Mouse (Mus musculus) liver, adult (tissue): ENCODE measurements around the gene Rxylt1.

ENCODE experiments used
- GATA4 ChIP-seq: IDR thresholded peaks from 2 replicates; pipeline ENCODE4 v1.6.1; 2014; ENCODE audit warnings: mild to moderate bottlenecking, low read length; ENCODE audit not compliant: insufficient replicate concordance

The Rxylt1 gene

DNA sequence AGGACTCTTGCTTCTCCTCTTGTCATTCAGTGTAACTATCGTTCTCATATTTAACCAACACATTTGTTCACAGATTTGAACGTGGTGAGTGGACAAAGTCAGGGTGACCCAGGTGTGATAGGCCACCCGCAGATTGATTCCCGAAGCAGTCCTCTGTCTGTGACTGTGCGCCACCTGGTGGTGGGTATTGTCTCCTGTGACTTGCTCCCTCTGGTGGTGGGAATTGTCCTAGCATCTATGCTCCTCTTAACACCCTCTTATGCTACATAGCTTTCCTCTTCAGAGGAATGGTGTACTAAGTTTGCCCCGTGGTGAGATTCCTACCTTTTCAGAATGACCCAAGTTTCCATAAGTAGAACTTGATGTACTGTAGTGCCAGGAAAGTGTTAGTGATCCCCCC is 45.3 kb downstream of the Rxylt1 start:
- TF ChIP-seq GATA4: no peak

DNA sequence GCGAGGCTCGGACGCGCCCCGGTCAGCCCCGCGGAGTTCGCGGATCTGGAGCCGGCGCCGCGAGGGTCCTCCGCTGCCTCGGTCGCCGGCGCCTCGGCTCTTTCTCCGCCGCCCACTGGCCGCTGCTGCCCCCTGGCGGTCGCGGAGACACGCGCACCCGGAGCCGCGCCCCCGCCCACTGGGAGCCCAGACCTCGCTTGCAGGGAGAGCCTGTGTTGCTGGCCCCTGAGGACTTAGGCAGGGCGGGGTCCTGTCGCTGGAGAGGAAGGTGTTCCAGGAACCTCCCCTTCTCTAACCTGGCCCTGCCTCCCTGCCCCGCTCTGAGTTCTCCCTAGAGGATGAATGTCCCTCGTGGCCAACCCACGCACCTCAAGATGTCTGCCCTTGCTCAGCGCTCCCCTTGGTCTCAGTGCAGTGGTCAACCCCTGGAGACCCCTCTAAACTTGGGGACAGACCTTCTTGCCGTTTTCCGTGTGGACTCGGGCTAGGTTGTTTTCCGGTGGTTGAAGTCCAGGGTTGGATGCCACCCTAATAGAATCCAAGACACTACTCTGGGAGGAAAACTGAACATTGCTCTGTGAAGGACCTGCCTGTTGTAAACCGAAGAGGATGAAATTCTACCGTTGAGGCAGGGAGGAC is 49.3 kb downstream of the Rxylt1 start:
- no peak for TF ChIP-seq GATA4

DNA sequence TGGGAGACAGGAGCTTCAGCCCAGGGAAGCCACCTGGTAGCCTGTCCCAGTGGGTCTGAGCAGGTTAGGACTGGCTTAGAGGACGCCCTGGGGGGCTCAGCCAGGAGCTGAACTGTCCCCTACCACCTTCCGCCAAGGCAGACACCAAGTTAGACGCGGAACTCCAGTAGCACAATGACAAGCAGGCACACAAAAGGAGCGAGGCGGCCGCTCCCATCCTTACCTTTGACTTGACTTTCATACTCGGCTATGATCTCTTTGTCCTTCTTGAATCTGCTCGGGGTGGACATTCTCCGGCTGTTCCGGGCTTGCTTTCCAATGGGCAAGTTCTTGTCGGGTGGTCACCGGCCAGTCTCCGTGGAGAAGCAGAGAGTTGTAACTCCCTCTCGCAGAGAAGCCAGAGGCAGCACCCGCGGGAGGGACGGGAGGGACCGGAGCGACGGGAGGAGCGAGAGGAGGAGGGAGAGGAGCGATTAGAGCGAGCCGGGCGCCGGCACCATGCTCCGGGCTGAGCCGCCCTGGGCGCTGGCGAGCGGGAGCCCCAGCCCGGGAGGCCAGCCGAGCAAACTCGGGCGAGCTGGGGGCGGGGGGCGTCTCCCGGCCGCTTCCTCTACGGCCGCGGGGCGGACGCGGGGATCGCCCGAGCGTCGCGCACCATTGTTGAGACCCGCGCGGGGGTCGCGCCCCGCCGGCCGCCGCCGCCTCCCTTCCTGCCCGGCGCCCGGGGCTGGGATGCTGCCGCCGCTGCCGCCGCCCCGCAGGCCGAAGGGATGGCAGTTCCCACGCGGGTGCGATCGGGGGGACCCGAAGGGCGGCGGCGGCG is 50.1 kb downstream of the Rxylt1 start, which contains the start of gene Srgap1:
Gene Srgap1 (minus strand): TSS at position 412 of the 823 bp plus-strand sequence.
- peak; percentile 14; the same call in 1 of the 2 replicates for TF ChIP-seq GATA4

DNA sequence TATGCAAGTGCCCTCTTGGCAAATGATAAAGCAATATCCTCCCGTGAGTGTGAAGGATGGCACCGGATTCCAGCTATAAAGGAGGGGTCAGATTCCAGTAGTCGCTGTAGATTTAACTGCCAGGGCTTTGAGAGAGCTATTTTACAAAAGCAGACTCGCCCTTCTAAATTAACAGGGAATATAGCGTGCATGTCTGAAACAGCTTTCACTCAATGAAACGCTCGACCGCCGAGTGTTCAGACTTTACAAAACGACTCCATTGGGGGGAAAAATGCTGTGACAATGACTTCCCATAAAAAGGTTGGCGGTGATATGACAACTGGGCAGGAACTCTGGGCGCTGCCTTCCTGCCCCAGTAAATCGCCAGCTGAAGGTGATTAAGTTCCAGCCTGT is 50.7 kb downstream of the Rxylt1 start:
- no peak for TF ChIP-seq GATA4

DNA sequence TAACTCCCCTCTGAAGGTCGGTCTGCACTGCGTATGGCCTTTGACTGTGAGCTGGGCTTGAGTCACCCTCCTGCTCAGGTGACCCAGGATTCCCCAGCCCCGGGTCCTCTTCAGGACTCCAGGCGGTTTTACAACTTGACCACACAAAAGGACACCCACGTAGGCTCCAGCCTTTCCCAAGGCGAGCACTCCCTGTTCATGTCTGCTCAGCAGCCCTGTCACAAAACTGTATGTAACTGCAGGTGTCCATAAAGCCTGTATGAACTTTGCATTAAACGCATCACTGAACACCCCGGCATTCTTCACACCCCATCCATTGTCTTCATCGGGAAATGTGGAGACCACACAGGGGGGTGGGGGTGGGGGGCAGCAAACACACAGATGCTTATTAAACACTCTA is 51.2 kb downstream of the Rxylt1 start:
- TF ChIP-seq GATA4: no peak

DNA sequence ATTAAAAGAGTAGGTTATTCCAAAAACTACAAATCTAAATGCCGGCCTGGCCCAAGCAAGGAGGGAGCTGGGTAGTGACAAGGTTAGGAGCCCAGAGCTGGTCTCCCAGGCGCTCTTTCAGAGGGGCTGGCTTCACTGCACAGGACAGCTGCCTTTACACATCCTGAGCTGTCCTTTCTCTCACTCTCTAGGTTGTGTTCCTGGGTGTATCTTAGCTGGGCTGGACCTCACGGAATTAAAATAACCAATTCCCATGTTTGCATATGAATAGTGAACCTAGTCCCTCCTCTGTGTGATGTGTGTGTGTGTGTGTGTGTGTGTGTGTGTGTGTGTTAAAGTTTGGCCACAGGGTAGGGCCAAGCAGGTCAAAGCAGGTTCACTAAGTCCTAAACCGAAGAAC is 52.2 kb downstream of the Rxylt1 start:
- TF ChIP-seq GATA4: no peak

DNA sequence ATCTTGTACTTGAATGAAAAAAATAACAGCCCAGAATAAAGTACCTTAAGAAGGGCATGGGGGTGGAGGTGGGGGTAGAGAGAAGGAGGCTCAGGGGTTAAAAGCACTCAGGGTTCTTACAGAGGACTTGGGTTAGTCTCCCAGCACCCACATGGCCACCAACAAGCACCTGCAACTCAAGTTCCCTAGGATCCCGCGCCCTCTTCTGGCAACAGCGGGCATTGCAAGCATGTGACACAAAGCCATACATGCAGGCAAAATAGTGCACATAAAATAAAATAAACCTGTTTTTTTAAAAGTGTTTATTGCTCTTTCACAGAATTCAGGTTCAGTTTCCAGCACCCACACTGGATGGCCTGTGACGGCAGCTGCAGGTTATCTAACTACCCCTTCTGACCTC is 56.8 kb downstream of the Rxylt1 start:
- no peak for TF ChIP-seq GATA4

DNA sequence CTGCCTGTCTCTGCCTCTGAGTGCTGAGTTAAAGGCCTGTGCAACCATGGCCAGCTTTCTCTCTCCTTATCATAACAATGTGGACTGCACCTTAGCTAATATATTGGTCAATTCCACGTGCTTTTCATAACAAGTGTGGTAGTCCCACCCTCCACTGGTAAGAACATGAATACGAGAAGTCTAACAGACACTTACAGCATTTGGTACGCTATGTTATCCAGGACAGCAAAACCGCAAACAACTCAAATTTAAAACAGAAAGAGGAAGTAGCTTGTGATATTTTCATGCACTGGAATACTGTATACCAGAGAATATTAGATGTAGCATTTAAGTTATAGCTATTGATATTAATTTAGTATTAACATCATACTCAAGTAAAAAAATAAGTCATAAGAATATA is 57.6 kb downstream of the Rxylt1 start:
- no peak for TF ChIP-seq GATA4

DNA sequence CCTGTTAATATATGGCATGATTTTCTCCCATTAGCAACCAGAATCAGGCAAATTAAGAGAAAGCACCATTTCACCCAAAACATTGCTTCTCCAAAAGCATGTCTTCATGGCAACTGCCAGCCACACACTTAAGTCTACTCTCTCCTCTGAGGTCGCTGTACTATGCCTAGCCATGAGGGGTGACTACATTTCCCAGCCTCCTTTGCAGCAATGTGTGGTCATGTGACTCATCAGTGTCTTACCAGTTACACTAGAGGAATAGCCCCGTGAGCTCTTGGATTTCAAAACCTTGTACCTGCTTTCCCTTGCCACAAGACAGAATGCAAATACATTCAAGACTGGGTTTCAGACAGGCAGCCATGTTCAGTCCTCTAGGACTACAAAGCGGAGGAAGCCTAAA is 58.6 kb downstream of the Rxylt1 start:
- no peak for TF ChIP-seq GATA4

DNA sequence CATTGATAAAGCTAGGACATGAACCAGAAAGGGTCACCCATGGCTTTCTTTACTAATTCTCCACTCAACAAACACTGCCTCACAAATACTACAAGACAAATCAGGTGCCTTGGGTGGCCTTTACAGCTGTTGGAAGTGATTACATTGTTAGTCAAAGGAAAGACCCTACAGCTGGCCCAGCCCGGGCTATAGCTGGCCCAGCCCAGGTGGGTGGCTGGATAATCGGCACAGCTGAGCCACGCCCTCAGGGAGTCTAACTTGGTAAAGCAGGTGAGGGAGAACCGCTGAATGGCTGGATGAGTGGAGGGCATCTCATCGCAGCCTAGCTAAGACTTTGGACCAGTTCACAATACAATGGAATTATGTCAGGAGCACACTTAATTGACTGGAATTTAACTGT is 63.9 kb downstream of the Rxylt1 start:
- no peak for TF ChIP-seq GATA4

DNA sequence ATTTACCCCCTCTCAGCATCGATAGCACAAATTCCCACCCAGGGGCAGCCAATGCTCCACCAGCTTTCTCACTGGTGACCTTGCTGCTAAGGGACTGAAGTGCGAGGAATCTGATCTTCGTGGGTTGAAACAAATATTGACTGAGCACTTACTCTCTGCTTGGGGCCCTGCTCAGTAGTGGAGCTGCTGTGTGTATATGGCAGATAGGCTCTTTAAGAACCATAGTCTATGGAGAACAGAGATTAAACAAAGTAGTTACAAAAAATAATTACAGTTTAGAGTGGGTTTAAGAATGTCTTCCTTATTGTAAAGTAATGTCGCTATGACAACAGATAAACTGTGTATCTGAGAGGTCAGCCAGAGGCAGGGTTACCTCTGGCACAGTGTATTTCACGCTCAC is 66.8 kb downstream of the Rxylt1 start:
- no peak for TF ChIP-seq GATA4

DNA sequence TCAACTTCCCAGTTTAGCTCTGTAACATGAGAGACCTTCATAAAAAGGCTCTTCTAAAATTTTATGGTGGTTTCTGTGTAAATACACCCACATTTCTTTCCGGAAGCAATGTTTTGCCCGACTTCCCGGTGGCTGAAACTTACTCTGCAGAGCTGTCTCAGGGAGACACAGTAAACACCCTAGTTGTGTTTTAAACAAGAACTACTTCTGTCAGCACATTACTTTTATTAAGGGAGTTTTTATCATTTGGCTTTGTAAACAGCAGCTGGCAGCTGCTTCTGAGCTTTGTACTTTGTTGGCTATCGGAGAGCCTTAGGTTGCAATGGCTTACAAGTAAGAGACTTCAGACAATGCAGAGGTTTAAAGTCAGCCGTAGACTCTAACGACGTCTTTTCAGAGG is 67.4 kb downstream of the Rxylt1 start:
- TF ChIP-seq GATA4: no peak; the same call in 1 of the 2 replicates
